Mouse (Mus musculus) CH12.LX (cell line): ENCODE data around the gene Sectm1b. TPM values are rescaled to one million over a fixed set of nuclear protein-coding genes. Genes with fewer than 3 reads are reported as not detected.

ENCODE experiments used
- DNase-seq: peaks from one replicate; pipeline ENCODE4 v3.0.0-alpha.2; 2013; ENCODE audit errors: extremely low read depth
- H3K27ac ChIP-seq: 2 replicates; pipeline ENCODE4 v1.5.1; 2012; ENCODE audit warnings: low read depth, mild to moderate bottlenecking, control low read depth, moderate library complexity; ENCODE audit not compliant: insufficient read depth
- H3K27me3 ChIP-seq: replicated peaks from 2 replicates; pipeline ENCODE3; 2012; ENCODE audit warnings: inconsistent platforms
- H3K36me3 ChIP-seq, 2 experiments: replicated peaks in 1 of 2; 2 replicates each; pipeline versions ENCODE3 to v1.6.1; 2012; ENCODE audit warnings: inconsistent platforms in 1 of 2, low read length in 1 of 2, mild to moderate bottlenecking in 1 of 2, mixed read lengths in 1 of 2, moderate library complexity in 1 of 2; ENCODE audit not compliant: control insufficient read depth in 1 of 2, insufficient read depth in 1 of 2
- H3K4me1 ChIP-seq, 2 experiments: 2 replicates each; pipeline ENCODE4 v1.6.1; 2012; ENCODE audit warnings: inconsistent platforms in 1 of 2, moderate library complexity in 1 of 2; ENCODE audit not compliant: insufficient read depth in 2 of 2, control insufficient read depth in 1 of 2
- H3K4me2 ChIP-seq: 2 replicates; pipeline ENCODE4 v1.6.1; 2012; ENCODE audit warnings: low read depth, mild to moderate bottlenecking, control low read depth; ENCODE audit not compliant: poor library complexity, insufficient read depth, severe bottlenecking
- H3K4me3 ChIP-seq, 3 experiments: fragments of 150-350 bp in 1 of 3; sonication (generic) in 1 of 3; replicated peaks in 1 of 3; 2 replicates each; pipeline versions ENCODE3 to v1.5.1; 2011 to 2012; ENCODE audit warnings: low read depth in 2 of 3, low read length in 2 of 3, mild to moderate bottlenecking in 2 of 3, moderate library complexity in 2 of 3, control low read depth in 1 of 3, improper control_type of control experiment in 1 of 3, inconsistent platforms in 1 of 3, mixed read lengths in 1 of 3; ENCODE audit not compliant: poor library complexity in 1 of 3
- H3K79me2 ChIP-seq: replicated peaks from 2 replicates; pipeline ENCODE4 v1.6.1; 2012; ENCODE audit warnings: mild to moderate bottlenecking, moderate library complexity; ENCODE audit not compliant: control insufficient read depth, poor library complexity, insufficient read depth, severe bottlenecking; ENCODE audit errors: extremely low read depth
- H3K9ac ChIP-seq: 2 replicates; pipeline ENCODE4 v1.6.1; 2012; ENCODE audit warnings: low read depth, mild to moderate bottlenecking, control low read depth, moderate library complexity; ENCODE audit not compliant: insufficient read depth
- H3K9me3 ChIP-seq: replicated peaks from 2 replicates; pipeline ENCODE3; 2012; ENCODE audit warnings: low read length, inconsistent platforms, mixed read lengths
- BHLHE40 ChIP-seq: IDR thresholded peaks from 2 replicates; pipeline ENCODE4 v1.6.1; 2011; ENCODE audit warnings: mild to moderate bottlenecking, low read depth, low read length, improper control_type of control experiment
- CHD1 ChIP-seq: IDR thresholded peaks from 2 replicates; pipeline ENCODE4 v1.6.1; 2012; ENCODE audit warnings: low read depth, low read length, improper control_type of control experiment, inconsistent platforms
- CHD2 ChIP-seq: IDR thresholded peaks from 2 replicates; pipeline ENCODE4 v1.6.1; 2011; ENCODE audit warnings: low read length, improper control_type of control experiment
- CTCF ChIP-seq, 2 experiments: IDR thresholded peaks in 1 of 2; conservative IDR thresholded peaks in 1 of 2; 2 replicates each; pipeline ENCODE4 v1.5.1; 2011 to 2012; ENCODE audit warnings: low read depth in 2 of 2, low read length in 2 of 2, improper control_type of control experiment in 1 of 2, inconsistent platforms in 1 of 2, mild to moderate bottlenecking in 1 of 2, moderate library complexity in 1 of 2
- E2F4 ChIP-seq: IDR thresholded peaks from 2 replicates; pipeline ENCODE4 v1.6.1; 2011; ENCODE audit warnings: low read depth, low read length, improper control_type of control experiment; ENCODE audit not compliant: insufficient replicate concordance
- ELF1 ChIP-seq: IDR thresholded peaks from 2 replicates; pipeline ENCODE4 v1.6.1; 2014; ENCODE audit warnings: low read depth, mild to moderate bottlenecking, inconsistent platforms, low read length, improper control_type of control experiment
- EP300 ChIP-seq: IDR thresholded peaks from 2 replicates; pipeline ENCODE4 v1.6.1; 2011; ENCODE audit warnings: low read length, improper control_type of control experiment
- ETS1 ChIP-seq: conservative IDR thresholded peaks from 2 replicates; pipeline ENCODE4 v1.6.1; 2012; ENCODE audit warnings: low read depth, mild to moderate bottlenecking, inconsistent platforms, low read length, improper control_type of control experiment, moderate library complexity
- GABPA ChIP-seq: IDR thresholded peaks from 2 replicates; pipeline ENCODE4 v1.6.1; 2012; ENCODE audit warnings: low read depth, low read length, improper control_type of control experiment, inconsistent platforms; ENCODE audit not compliant: insufficient replicate concordance
- HCFC1 ChIP-seq: IDR thresholded peaks from 2 replicates; pipeline ENCODE4 v1.6.1; 2012; ENCODE audit warnings: low read depth, mild to moderate bottlenecking, inconsistent platforms, low read length, improper control_type of control experiment
- IRF4 ChIP-seq: IDR thresholded peaks from 2 replicates; pipeline ENCODE4 v1.6.1; 2014; ENCODE audit warnings: low read depth, mild to moderate bottlenecking, inconsistent platforms, low read length, improper control_type of control experiment
- JUN ChIP-seq: IDR thresholded peaks from 2 replicates; pipeline ENCODE4 v1.6.1; 2011; ENCODE audit warnings: low read depth, mild to moderate bottlenecking, low read length, improper control_type of control experiment, moderate library complexity; ENCODE audit not compliant: insufficient read depth
- JUND ChIP-seq: conservative IDR thresholded peaks from 2 replicates; pipeline ENCODE4 v1.6.1; 2011; ENCODE audit warnings: low read depth, low read length, improper control_type of control experiment
- KAT2A ChIP-seq: IDR thresholded peaks from 2 replicates; pipeline ENCODE4 v1.6.1; 2012; ENCODE audit warnings: low read length, improper control_type of control experiment, inconsistent platforms; ENCODE audit not compliant: insufficient replicate concordance
- MAFK ChIP-seq: IDR thresholded peaks from 2 replicates; pipeline ENCODE4 v1.6.1; 2011; ENCODE audit warnings: low read length, improper control_type of control experiment; ENCODE audit not compliant: insufficient replicate concordance
- MAX ChIP-seq: IDR thresholded peaks from 2 replicates; pipeline ENCODE4 v1.6.1; 2011; ENCODE audit warnings: low read length, improper control_type of control experiment
- MAZ ChIP-seq: IDR thresholded peaks from 2 replicates; pipeline ENCODE4 v1.6.1; 2012; ENCODE audit warnings: low read depth, mild to moderate bottlenecking, inconsistent platforms, low read length, improper control_type of control experiment, moderate library complexity
- MEF2A ChIP-seq: IDR thresholded peaks from 2 replicates; pipeline ENCODE4 v1.6.1; 2014; ENCODE audit warnings: low read depth, mild to moderate bottlenecking, inconsistent platforms, low read length, improper control_type of control experiment, borderline replicate concordance
- MXI1 ChIP-seq: IDR thresholded peaks from 2 replicates; pipeline ENCODE4 v1.6.1; 2011; ENCODE audit warnings: mild to moderate bottlenecking, low read depth, low read length, improper control_type of control experiment
- MYC ChIP-seq: IDR thresholded peaks from 2 replicates; pipeline ENCODE4 v1.6.1; 2011; ENCODE audit warnings: low read depth, mild to moderate bottlenecking, improper control_type of control experiment, low read length
- NELFE ChIP-seq: IDR thresholded peaks from 2 replicates; pipeline ENCODE4 v1.6.1; 2011; ENCODE audit warnings: low read depth, low read length, improper control_type of control experiment
- NRF1 ChIP-seq: IDR thresholded peaks from 2 replicates; pipeline ENCODE4 v1.6.1; 2014; ENCODE audit warnings: low read depth, mild to moderate bottlenecking, inconsistent platforms, low read length, improper control_type of control experiment, moderate library complexity
- PAX5 ChIP-seq: IDR thresholded peaks from 2 replicates; pipeline ENCODE4 v1.6.1; 2012; ENCODE audit warnings: low read length, inconsistent platforms, mixed read lengths
- POLR2A ChIP-seq: IDR thresholded peaks from 2 replicates; pipeline ENCODE4 v1.6.1; 2011; ENCODE audit warnings: low read depth, mild to moderate bottlenecking, improper control_type of control experiment, low read length
- POLR2AphosphoS2 ChIP-seq: IDR thresholded peaks from 2 replicates; pipeline ENCODE4 v1.6.1; 2011; ENCODE audit warnings: low read depth, low read length, improper control_type of control experiment
- RAD21 ChIP-seq: IDR thresholded peaks from 2 replicates; pipeline ENCODE4 v1.6.1; 2011; ENCODE audit warnings: low read depth, mild to moderate bottlenecking, low read length, improper control_type of control experiment, moderate library complexity
- RCOR1 ChIP-seq: conservative IDR thresholded peaks from 2 replicates; pipeline ENCODE4 v1.6.1; 2012; ENCODE audit warnings: low read depth, mild to moderate bottlenecking, inconsistent platforms, low read length, improper control_type of control experiment
- SIN3A ChIP-seq: IDR thresholded peaks from 2 replicates; pipeline ENCODE4 v1.6.1; 2012; ENCODE audit warnings: low read length, improper control_type of control experiment, inconsistent platforms
- SMC3 ChIP-seq: IDR thresholded peaks from 2 replicates; pipeline ENCODE4 v1.6.1; 2011; ENCODE audit warnings: low read depth, low read length, improper control_type of control experiment
- TBP ChIP-seq: conservative IDR thresholded peaks from 2 replicates; pipeline ENCODE4 v1.6.1; 2011; ENCODE audit warnings: low read depth, low read length, improper control_type of control experiment
- TCF12 ChIP-seq: IDR thresholded peaks from 2 replicates; pipeline ENCODE4 v1.6.1; 2014; ENCODE audit warnings: low read depth, mild to moderate bottlenecking, inconsistent platforms, low read length, improper control_type of control experiment
- UBTF ChIP-seq: IDR thresholded peaks from 2 replicates; pipeline ENCODE4 v1.6.1; 2012; ENCODE audit warnings: low read depth, mild to moderate bottlenecking, inconsistent platforms, low read length, improper control_type of control experiment, moderate library complexity
- USF1 ChIP-seq: IDR thresholded peaks from 2 replicates; pipeline ENCODE4 v1.6.1; 2014; ENCODE audit warnings: low read depth, mild to moderate bottlenecking, inconsistent platforms, low read length, improper control_type of control experiment
- USF2 ChIP-seq: conservative IDR thresholded peaks from 2 replicates; pipeline ENCODE4 v1.6.1; 2011; ENCODE audit warnings: low read depth, low read length, improper control_type of control experiment
- ZC3H11A ChIP-seq: IDR thresholded peaks from 2 replicates; pipeline ENCODE4 v1.6.1; 2012; ENCODE audit warnings: low read depth, mild to moderate bottlenecking, inconsistent platforms, low read length, improper control_type of control experiment
- ZKSCAN1 ChIP-seq: IDR thresholded peaks from 2 replicates; pipeline ENCODE4 v1.6.1; 2012; ENCODE audit warnings: low read depth, inconsistent platforms, low read length, improper control_type of control experiment, borderline replicate concordance
- ZMIZ1 ChIP-seq: IDR thresholded peaks from 2 replicates; pipeline ENCODE4 v1.6.1; 2012; ENCODE audit warnings: low read depth, mild to moderate bottlenecking, inconsistent platforms, low read length, improper control_type of control experiment
- ZNF384 ChIP-seq: IDR thresholded peaks from 2 replicates; pipeline ENCODE4 v1.6.1; 2012; ENCODE audit warnings: low read depth, low read length, improper control_type of control experiment, inconsistent platforms
- dilution Hi-C: fragments of 300-500 bp; cut with MboI; formaldehyde crosslinking; loops from 2 replicates; pipeline ENCODE4 v1.14.3; 2020; ENCODE audit warnings: low sequenced_read_pairs; ENCODE audit not compliant: extremely low pct_unique_long_range_greater_than_20kb, extremely low pct_ligation_motif_present
- in situ Hi-C: fragments of 300-500 bp; cut with MboI; formaldehyde crosslinking; loops from 3 replicates; pipeline ENCODE4 v1.14.3; 2019; ENCODE audit warnings: low sequenced_read_pairs, low pct_ligation_motif_present, low pct_unique_long_range_greater_than_20kb, mixed read lengths
- polyA plus RNA-seq: library from polyadenylated mRNA; unstranded; fragments of >175 nt; gene quantifications from 2 replicates; pipeline ENCODE4 v1.2.1, GENCODE M21; 2012; ENCODE audit warnings: low read depth; ENCODE audit not compliant: insufficient read length
- total RNA-seq, 2 experiments: library from RNA; depleted of rRNA; stranded (reverse); fragments of 300-350 nt in 1 of 2; fragments of >200 nt in 1 of 2; gene quantifications; 2 replicates each; pipeline ENCODE4 v1.2.3; 2012 to 2014

Sectm1b gene
- total and polyA plus RNA-seq, 3 experiments = not detected

DNA sequence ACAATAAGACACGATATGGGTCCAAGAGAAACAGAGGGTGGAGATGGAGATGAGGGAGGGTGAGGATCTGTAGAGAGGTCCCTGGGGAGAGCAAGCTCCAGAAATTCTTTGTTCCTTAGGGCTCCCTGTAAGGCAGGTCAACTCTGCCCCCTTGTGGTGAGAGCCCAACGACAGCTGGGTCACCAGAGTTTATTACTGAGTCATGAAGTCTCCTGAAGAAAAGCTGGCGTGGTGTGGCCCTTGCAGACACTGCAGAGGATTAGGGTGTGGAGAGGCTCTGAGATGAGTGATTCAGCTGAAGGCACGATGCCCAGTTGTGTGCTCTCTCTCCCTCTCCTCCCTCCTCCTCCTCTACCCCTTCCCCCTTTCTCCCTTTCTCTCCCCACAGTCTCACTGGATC lies 22.2 kb downstream of the Sectm1b start:
- Histone ChIP-seq H3K4me2 (no peak overlapping the region), H3K27me3 (peaks cover 8% of the 10 kb centered on the region)

DNA sequence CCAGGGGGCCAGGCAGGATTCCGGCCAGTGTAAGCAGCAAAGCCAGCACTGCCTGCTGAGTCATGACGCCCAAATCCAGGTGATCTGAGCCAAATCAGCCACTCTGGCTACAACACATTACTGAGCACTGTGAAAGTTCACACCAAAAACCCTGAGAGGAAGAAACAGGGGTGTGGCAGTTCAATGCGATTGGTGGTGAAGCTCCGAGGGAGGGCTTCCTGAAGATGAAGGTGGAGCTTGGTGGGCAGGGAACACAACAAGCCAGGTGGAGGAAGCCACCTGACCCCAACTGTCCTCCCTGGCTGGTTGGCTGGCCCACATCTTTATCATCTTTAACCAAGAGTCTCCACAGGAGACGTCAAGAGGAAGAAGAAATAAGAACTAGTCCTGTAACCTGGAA lies 24.1 kb downstream of the Sectm1b start, which contains the start of gene Cd7:
Cd7 (minus strand) TSS at position 117 of the 400 bp plus-strand sequence.
- in situ Hi-C loops = loop anchor here (5.0 kb wide), 1 partner anchor 122 kb away; no protein-coding TSS in a partner anchor
- no peaks in the 10 kb centered on the region for H3K79me2 ChIP-seq
- DNase-seq = no peak
- H3K27ac ChIP-seq = no peak within 1 kb of the TSS
- H3K9me3 ChIP-seq = no peaks in the 10 kb centered on the region
- no peak within 1 kb of the TSS for H3K9ac ChIP-seq
- H3K4me3 ChIP-seq = peak within 1 kb of the TSS in 1 of 3 experiments; percentile 27
- H3K36me3 ChIP-seq = no peaks in the 10 kb centered on the region
- dilution Hi-C loops = no loop called here
- H3K4me1 ChIP-seq = peaks cover 0 to 42% of the 10 kb centered on the region in 2 experiments; a peak in 3 of 4 replicates
- H3K4me2 ChIP-seq = no peak within 1 kb of the TSS
- TF ChIP-seq MAZ (no peak), SIN3A (no peak), POLR2AphosphoS2 (no peak), CHD2 (no peak)
- peaks cover 4% of the 10 kb centered on the region for H3K27me3 ChIP-seq

More for the DNA sequence above, 22.2 kb downstream of the Sectm1b start:
- Histone ChIP-seq H3K9me3 (no peaks in the 10 kb centered on the region), H3K4me3 (no peak overlapping the region), H3K27ac (no peak overlapping the region), H3K4me1 (peaks cover 0 to 42% of the 10 kb centered on the region in 2 experiments; a peak in 3 of 4 replicates), H3K9ac (no peak overlapping the region), H3K36me3 (no peaks in the 10 kb centered on the region), H3K79me2 (no peaks in the 10 kb centered on the region)
- peak; percentile 89 for DNase-seq
- dilution Hi-C loops = no loop called here
- TF ChIP-seq E2F4 (no peak), USF1 (no peak), RCOR1 (no peak), MAFK (0 out of 2 replicates have a peak, but pooled peaks have one; percentile 29), JUN (no peak), MXI1 (no peak), MAX (no peak), JUND (0 out of 2 replicates have a peak, but pooled peaks have one; percentile 52), RAD21 (no peak; the same call in none of the 2 replicates), CHD2 (no peak), SIN3A (0 out of 2 replicates have a peak, but pooled peaks have one; percentile 64), TCF12 (no peak), KAT2A (0 out of 2 replicates have a peak, but pooled peaks have one; percentile 32), CTCF (conservative IDR thresholded peaks at IDR 0.05 in 1 of 2, IDR thresholded peaks at IDR 0.05 in 1 of 2; ENCODE audit: low read depth in 2 of 2, low read length in 2 of 2) (peak; percentile 84 to 99; a peak in 3 of 4 replicates), GABPA (no peak), ELF1 (no peak), POLR2AphosphoS2 (no peak), IRF4 (0 out of 2 replicates have a peak, but pooled peaks have one; percentile 33), MEF2A (peak; percentile 30), PAX5 (no peak), EP300 (no peak), ETS1 (no peak), BHLHE40 (no peak; the same call in 1 of the 2 replicates), ZC3H11A (peak; percentile 60), MYC (0 out of 2 replicates have a peak, but pooled peaks have one; percentile 32), UBTF (no peak), HCFC1 (no peak), ZKSCAN1 (no peak), USF2 (no peak), ZNF384 (no peak), MAZ (no peak), CHD1 (no peak), SMC3 (peak; percentile 91), TBP (no peak), POLR2A (no peak), NRF1 (no peak), NELFE (peak; percentile 51; the same call in 1 of the 2 replicates), ZMIZ1 (no peak)
- in situ Hi-C loops = no loop called here
